Mouse (Mus musculus) bone marrow, adult 2 months (tissue): ENCODE measurements around the gene Olfml1.

ENCODE experiments used
- CTCF ChIP-seq: fragments of 200-500 bp; IDR thresholded peaks from 2 replicates; pipeline ENCODE4 v1.5.1; 2011; ENCODE audit warnings: low read length, control low read depth; ENCODE audit not compliant: control insufficient read depth, insufficient read depth
- POLR2A ChIP-seq: fragments of 200-500 bp; IDR thresholded peaks from 2 replicates; pipeline ENCODE4 v1.6.1; 2011; ENCODE audit warnings: low read depth, mild to moderate bottlenecking, control low read depth, low read length, borderline replicate concordance; ENCODE audit not compliant: control insufficient read depth

GRCm38 (mm10) chr7:107547872-107548271 is 19.4 kb upstream of the Olfml1 start:
- TF ChIP-seq CTCF = no peak
- TF ChIP-seq POLR2A = no peak
